Mouse (Mus musculus) CH12F3 (cell line): ENCODE results near the gene Fam19a3.

ENCODE experiments used
- in situ Hi-C: fragments of 300-500 bp; cut with MboI; formaldehyde crosslinking; loops from 2 replicates; pipeline ENCODE4 v1.14.3; 2020; ENCODE audit warnings: low sequenced_read_pairs

Fam19a3 gene

DNA sequence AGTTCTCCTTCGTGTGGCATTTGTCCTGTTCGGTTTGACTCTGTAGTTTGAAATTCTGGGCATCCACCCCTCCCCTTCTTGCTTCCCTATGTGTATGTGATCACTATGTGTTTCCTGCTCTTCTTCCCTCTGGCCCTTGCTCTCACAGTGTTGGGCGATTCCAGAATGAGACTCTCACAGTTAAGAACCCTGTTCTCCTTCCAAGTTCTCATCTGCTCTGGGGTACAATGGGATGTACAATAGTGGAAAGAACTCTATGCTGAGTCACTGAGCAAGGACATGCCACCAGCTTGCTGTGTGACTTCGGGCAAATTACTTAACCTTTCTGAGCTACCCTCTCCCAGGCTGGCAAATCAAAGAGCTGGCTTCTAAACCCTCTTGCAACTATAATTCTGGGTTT is 13.9 kb downstream of the Fam19a3 start:
- in situ Hi-C loops = loop anchor here (25.0 kb wide), 1 partner anchor 295 kb away; the partner anchor contains the start of genes 4930564D02Rik and Cttnbp2nl

DNA sequence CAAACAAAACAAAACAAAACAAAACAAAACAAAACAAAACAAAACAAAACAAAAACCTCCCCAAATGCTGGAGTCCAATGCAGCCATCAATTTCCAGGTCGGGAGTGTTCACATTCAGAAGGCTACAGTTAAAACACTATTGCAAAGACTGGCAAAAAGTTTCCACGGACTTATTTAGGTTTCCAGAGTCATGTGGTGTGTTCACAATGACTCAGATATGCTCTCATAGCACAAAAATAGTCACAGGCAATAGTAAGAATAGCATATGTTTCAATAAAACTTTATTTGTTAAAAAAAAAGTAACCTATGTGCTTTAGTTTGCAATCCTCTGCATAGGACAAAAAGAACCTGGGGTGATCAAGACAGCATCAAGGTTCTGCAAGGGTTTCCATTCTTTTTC is 14.5 kb downstream of the Fam19a3 start:
- in situ Hi-C loops = loop anchor here (25.0 kb wide), 1 partner anchor 295 kb away; the partner anchor contains the start of genes 4930564D02Rik and Cttnbp2nl

DNA sequence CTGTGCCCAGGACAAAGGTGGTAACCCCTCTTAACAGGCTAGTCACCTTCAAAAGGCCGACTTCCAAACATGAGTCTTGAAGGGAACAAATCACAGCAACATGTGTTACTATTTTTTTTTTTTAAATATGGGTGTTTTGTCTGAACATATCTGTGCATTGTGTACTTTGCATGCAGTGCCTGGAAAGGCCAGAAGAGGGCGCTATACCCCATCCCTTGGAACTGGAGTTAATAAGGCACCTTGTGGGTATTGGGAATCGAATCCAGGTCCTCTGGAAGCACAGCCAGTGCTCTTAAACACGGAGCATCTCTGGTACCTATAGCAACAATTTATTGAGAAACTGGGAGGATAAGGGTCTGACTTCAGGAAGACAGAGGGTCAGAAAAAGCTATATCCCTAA is 16.6 kb downstream of the Fam19a3 start:
- in situ Hi-C loops = loop anchor here (25.0 kb wide), 1 partner anchor 297 kb away; the partner anchor contains the start of genes 4930564D02Rik and Cttnbp2nl

DNA sequence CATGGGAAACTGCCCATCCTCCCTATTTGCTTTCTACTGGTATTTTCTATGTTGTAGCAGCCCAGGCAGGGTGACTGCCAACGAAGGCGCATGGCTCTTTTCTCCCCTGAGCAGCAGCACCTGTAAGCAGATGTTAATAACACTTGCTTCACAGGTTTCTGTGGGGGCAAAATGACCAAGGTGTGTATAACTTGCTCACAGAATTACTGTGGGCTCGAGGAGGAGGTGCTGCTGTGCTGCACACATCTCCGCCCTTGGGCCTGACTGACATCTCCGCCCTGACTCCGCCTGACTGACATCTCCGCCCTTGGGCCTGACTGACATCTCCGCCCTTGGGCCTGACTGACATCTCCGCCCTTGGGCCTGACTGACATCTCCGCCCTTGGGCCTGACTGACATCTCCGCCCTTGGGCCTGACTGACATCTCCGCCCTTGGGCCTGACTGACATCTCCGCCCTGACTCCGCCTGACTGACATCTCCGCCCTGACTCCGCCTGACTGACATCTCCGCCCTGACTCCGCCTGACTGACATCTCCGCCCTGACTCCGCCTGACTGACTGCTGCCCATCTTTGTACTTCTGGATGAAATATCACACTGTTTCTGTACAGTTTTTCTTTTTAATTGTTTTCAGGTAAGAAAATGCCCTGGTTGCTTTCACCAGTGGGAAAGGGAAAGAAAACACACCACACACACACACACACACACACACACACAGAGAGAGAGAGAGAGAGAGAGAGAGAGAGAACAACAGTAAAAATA is 19.4 kb downstream of the Fam19a3 start:
- in situ Hi-C loops = loop anchor here (25.0 kb wide), 1 partner anchor 300 kb away; the partner anchor contains the start of genes 4930564D02Rik and Cttnbp2nl

DNA sequence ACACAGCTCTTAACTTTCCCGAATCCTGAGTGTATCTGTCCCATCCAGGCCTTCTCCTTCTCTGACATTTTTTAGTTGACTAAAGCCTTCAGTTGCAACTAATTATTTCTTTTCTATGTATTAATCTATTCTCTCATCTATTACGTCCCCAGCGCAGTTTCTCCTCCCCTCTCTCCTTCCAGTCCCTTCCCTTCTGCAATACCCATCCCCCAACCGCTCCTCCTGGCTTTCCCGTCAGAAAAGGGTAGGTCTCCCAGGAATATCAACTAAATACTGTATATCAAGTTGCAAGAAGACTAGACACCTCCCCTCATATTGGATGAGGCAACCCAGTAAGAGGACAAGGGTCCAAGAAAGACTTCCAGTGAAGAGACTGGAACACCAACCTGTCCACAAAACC is 22.8 kb downstream of the Fam19a3 start:
- in situ Hi-C loops = loop anchor here (25.0 kb wide), 1 partner anchor 303 kb away; the partner anchor contains the start of genes 4930564D02Rik and Cttnbp2nl

DNA sequence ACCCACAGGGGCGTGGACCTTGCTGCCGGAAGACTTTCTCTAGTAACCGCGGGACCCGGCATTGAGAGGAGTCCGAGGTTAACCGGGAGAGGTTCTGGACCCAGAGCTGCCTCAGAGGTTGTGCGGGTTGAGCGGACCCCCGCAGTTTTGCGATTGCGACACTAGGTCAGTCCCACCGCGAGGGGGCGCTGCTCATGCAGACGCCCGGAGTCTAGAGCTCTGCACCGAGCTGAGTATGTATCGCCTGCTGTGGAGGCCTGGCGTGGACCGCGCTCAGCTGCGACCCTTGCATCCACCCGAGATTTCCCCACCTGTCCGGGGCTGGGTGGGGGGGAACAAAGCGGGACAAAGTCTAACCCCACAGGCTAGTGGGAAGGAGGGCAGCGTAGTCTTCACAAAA is 23.2 kb downstream of the Fam19a3 start:
- in situ Hi-C loops = loop anchor here (25.0 kb wide), 1 partner anchor 304 kb away; the partner anchor contains the start of genes 4930564D02Rik and Cttnbp2nl

DNA sequence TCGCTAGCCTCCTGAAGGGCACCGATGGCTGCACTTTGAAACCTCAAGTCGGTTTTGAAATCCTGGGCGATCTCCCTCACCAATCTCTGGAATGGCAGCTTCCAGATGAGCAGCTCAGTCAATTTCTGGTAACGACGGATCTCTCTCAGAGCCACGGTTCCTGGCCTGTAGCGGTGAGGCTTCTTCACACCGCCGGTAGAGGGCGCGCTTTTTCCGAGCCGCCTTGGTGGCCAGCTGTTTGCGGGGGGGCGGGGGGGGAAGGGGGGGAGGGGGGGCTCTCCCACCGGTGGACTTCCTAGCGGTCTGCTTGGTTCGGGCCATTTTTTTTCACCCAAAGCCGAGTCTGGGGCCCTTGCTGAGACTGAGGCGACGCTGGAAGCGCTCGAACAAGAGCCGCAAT is 28.8 kb downstream of the Fam19a3 start:
- in situ Hi-C loops = loop anchor here (25.0 kb wide), 1 partner anchor 309 kb away; the partner anchor contains the start of genes 4930564D02Rik and Cttnbp2nl

DNA sequence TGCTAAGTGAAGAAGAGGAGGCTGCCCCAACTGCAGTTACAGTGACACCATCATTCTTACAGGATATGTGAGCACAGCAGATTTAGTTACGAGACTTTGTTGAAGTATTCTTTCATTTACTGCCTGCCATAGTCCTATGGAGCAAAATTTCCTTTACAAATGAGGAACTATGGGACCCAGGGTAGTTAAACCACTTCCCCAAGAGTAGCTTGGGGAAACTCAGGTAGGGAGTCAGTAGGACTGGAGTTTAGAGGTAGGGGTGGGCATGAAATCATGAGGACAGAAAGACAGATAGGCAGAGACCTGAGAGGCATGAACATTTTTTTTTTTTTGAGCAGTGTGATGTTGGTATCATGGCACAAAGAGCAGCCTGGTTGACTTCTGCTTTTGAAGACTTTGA is 37.8 kb downstream of the Fam19a3 start:
- in situ Hi-C loops = no loop called here

DNA sequence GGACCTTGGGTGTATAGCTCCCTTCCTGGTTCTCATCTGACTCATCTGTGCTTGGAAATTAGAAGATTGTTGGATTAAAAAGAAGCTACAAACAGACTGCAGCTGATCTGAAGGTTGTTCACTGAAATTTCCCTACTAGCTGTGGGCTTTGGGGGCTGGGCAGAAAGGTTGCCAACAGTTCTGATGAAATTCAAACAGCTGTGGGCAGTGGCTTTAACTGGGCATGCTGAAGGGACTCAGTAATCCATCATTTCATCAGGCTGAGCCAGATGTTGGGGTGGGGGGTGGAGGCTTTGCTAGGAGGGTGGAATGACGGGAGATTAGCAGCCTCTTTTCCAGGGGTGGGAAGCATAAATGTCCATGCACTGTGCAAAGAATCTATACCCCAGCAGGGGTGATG is 38.5 kb downstream of the Fam19a3 start:
- in situ Hi-C loops = no loop called here

DNA sequence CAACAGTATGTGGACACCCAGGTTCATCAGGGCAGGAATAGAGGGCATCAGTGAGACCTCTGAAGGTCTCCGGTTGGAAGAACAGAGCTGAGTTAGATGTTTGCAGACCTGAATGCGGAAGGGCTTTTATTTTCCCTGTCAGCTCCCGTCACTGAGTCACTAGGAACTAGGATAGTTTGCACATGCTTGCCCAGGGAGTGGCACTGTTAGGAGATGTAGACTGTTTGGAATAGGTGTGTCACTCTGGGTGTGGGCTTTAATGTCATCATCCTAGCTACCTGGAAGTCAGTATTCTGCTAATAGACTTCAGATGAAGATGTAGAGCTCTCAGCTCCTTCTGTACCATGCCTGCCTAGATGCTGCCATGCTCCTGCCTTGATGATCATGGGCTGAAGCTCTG is 39.7 kb downstream of the Fam19a3 start:
- in situ Hi-C loops = no loop called here

DNA sequence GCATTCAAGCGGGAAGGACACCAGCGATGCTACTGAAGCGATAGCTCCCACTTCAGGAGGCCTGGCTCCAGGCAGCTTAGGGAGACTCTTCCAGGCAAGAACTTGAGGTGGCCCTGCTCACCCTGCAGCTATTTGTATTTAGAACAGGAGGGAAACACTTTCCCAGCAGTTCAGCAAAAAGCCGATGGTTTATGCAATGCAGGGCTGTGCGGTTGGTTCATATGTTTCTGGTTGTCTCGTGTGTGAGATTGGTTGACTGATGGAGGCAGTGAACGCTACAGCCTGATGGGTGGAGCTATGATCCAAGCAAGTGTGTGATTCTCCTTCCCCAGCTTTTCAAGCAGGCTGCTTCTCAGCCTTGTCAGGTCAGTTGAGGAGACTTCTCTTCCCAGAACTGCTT is 47.0 kb downstream of the Fam19a3 start:
- in situ Hi-C loops = no loop called here

DNA sequence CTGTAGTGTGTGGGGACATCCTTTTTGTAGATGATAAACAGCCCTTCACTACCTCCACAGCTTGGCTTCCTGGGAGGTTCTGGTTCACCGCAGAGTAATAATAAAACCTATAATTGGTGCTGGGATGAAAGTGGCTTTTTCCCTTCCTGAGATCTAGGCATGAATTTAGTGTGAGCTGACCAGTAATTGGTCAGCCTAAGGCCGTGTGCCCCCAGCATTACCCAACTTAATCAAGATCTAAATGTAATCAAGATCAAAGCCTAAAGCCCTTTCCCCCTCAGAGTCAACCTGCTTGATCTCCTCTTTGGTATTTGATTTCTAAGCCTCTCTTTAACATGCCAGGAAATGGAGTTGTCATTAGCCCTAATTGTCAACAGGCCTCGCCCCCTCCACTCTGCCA is 48.7 kb downstream of the Fam19a3 start:
- in situ Hi-C loops = no loop called here

DNA sequence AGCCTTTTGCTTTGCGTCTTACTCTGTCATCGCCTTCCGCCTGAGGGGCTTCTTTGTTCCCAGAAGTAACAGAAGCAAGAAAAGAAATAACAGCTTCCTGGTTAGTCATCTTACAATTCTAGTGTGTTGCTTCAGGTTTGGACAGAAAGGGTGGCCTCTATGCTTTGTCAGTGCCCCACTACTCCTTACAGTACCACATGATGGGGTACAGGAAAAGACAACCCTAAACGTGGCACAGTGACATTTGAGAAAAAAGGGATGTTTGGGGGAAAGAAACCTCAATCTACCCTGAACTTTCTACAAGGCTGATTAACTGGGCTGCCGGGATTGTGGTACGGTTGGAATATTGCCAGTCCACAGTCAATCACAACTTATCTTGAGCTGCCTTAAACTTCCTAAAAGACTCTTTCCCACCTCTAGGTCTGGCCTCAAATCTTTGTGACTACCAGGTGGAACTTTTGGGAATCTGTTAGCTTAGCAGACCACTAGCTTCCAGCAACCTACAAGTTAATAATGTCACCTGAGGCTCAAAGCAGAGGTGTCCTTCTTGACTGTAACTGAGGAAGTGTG is 52.3 kb downstream of the Fam19a3 start:
- in situ Hi-C loops = no loop called here
